Mouse (Mus musculus) heart, embryonic 16.5 days (tissue): ENCODE measurements at regions not wholly inside any gene's neighbourhood (a gene's known extent, or its start where the extent isn't known, plus 50 kb on each side); places are given as distances from the start of the nearest gene placed in this dataset.

ENCODE experiments used
- ATAC-seq: fragments of 200-750 bp; cut with Nextera tagmentation; replicated peaks from 2 replicates; pipeline ENCODE4 v1.8.0; 2017; ENCODE audit warnings: moderate number of reproducible peaks; ENCODE audit not compliant: insufficient read depth, low FRiP score; ENCODE audit errors: extremely low read depth
- H3K27ac ChIP-seq: fragments of 300-500 bp; sonication (generic); 2 replicates; pipeline ENCODE4 v1.5.1; 2014; ENCODE audit warnings: mild to moderate bottlenecking, low read length, control low read depth, moderate library complexity
- H3K27me3 ChIP-seq: fragments of 300-500 bp; sonication (generic); 2 replicates; pipeline ENCODE4 v1.6.1; 2014; ENCODE audit warnings: low read length, mixed read lengths; ENCODE audit not compliant: control insufficient read depth, insufficient read depth
- H3K36me3 ChIP-seq: fragments of 300-500 bp; sonication (generic); 2 replicates; pipeline ENCODE4 v1.6.1; 2014; ENCODE audit not compliant: control insufficient read depth, insufficient read depth
- H3K4me1 ChIP-seq: fragments of 300-500 bp; sonication (generic); 2 replicates; pipeline ENCODE4 v1.6.1; 2014; ENCODE audit warnings: low read length, mixed read lengths; ENCODE audit not compliant: control insufficient read depth, insufficient read depth
- H3K4me2 ChIP-seq: fragments of 300-500 bp; sonication (generic); 2 replicates; pipeline ENCODE4 v1.6.1; 2014; ENCODE audit warnings: low read depth, mild to moderate bottlenecking, control low read depth, low read length
- H3K4me3 ChIP-seq: fragments of 300-500 bp; sonication (generic); 2 replicates; pipeline ENCODE4 v1.5.1; 2014; ENCODE audit warnings: mild to moderate bottlenecking, control low read depth, low read length
- H3K9ac ChIP-seq: fragments of 300-500 bp; sonication (generic); 2 replicates; pipeline ENCODE4 v1.6.1; 2014; ENCODE audit warnings: low read length, control low read depth
- H3K9me3 ChIP-seq: fragments of 300-500 bp; sonication (generic); replicated peaks from 2 replicates; pipeline ENCODE4 v1.6.1; 2016; ENCODE audit warnings: low read length; ENCODE audit not compliant: control insufficient read depth
- WGBS: fragments of 180-500 bp; shearing (Covaris S2); extraction: QIAGEN DNeasy Blood & Tissue Kit; methylation state at CpG from one replicate; pipeline ENCODE4 v1.1.7; 2014; 5-methylcytosine and 5-hydroxymethylcytosine counted together

GRCm38 (mm10) chr13:112018497-112019281 lies 209.9 kb upstream of the Map3k1 start:
- ATAC-seq = no peak
- no peaks in the 10 kb centered on the region for H3K4me1 ChIP-seq
- WGBS = 80% methylated on average over 7 of the region's 7 CpGs
- H3K27ac ChIP-seq = no peak overlapping the region
- H3K9ac ChIP-seq = no peak overlapping the region
- H3K27me3 ChIP-seq = no peaks in the 10 kb centered on the region
- no peak overlapping the region for H3K4me3 ChIP-seq
- H3K4me2 ChIP-seq = no peak overlapping the region
- no peaks in the 10 kb centered on the region for H3K36me3 ChIP-seq
- H3K9me3 ChIP-seq = no peaks in the 10 kb centered on the region

- Histone ChIP-seq H3K27me3 (no peaks in the 10 kb centered on the region), H3K36me3 (no peaks in the 10 kb centered on the region), H3K4me2 (no peak overlapping the region), H3K9ac (no peak overlapping the region), H3K27ac (no peak overlapping the region), H3K4me1 (no peaks in the 10 kb centered on the region), H3K9me3 (no peaks in the 10 kb centered on the region), H3K4me3 (no peak overlapping the region)
- WGBS = 90% methylated on average over 5 of the region's 5 CpGs
- ATAC-seq = no peak
Measured at GRCm38 (mm10) chr13:112019575-112019974, 210.8 kb upstream of the Map3k1 start.

GRCm38 (mm10) chr13:112023171-112023570 lies 214.4 kb upstream of the Map3k1 start:
- Histone ChIP-seq H3K9ac (no peak overlapping the region), H3K9me3 (no peaks in the 10 kb centered on the region), H3K36me3 (no peaks in the 10 kb centered on the region), H3K4me1 (no peaks in the 10 kb centered on the region), H3K27ac (no peak overlapping the region), H3K4me2 (no peak overlapping the region), H3K27me3 (no peaks in the 10 kb centered on the region), H3K4me3 (no peak overlapping the region)
- ATAC-seq = no peak
- 37% methylated on average over 4 of the region's 4 CpGs for WGBS

GRCm38 (mm10) chr13:112024667-112025585 lies 216.1 kb upstream of the Map3k1 start:
- Histone ChIP-seq H3K27ac (no peak overlapping the region), H3K9me3 (no peaks in the 10 kb centered on the region), H3K4me3 (no peak overlapping the region), H3K9ac (no peak overlapping the region), H3K4me1 (no peaks in the 10 kb centered on the region), H3K36me3 (no peaks in the 10 kb centered on the region), H3K4me2 (no peak overlapping the region), H3K27me3 (no peaks in the 10 kb centered on the region)
- no peak for ATAC-seq
- 80% methylated on average over 15 of the region's 15 CpGs for WGBS

- H3K36me3 ChIP-seq = no peaks in the 10 kb centered on the region
- H3K27ac ChIP-seq = no peak overlapping the region
- no peaks in the 10 kb centered on the region for H3K4me1 ChIP-seq
- no peaks in the 10 kb centered on the region for H3K9me3 ChIP-seq
- no peak for ATAC-seq
- no peak overlapping the region for H3K4me2 ChIP-seq
- no peaks in the 10 kb centered on the region for H3K27me3 ChIP-seq
- no peak overlapping the region for H3K4me3 ChIP-seq
- H3K9ac ChIP-seq = no peak overlapping the region
- 66% methylated on average over 5 of the region's 5 CpGs for WGBS
Measured at GRCm38 (mm10) chr13:112025586-112025950, 216.8 kb upstream of the Map3k1 start.

GRCm38 (mm10) chr13:112027736-112028135 lies 218.9 kb upstream of the Map3k1 start:
- H3K27me3 ChIP-seq = no peaks in the 10 kb centered on the region
- H3K36me3 ChIP-seq = no peaks in the 10 kb centered on the region
- H3K4me2 ChIP-seq = no peak overlapping the region
- H3K9me3 ChIP-seq = no peaks in the 10 kb centered on the region
- ATAC-seq = no peak
- no peak overlapping the region for H3K4me3 ChIP-seq
- no peak overlapping the region for H3K27ac ChIP-seq
- WGBS = 86% methylated on average over 5 of the region's 5 CpGs
- H3K4me1 ChIP-seq = no peaks in the 10 kb centered on the region
- H3K9ac ChIP-seq = no peak overlapping the region

GRCm38 (mm10) chr13:112031061-112031460 lies 222.3 kb upstream of the Map3k1 start:
- Histone ChIP-seq H3K4me2 (no peak overlapping the region), H3K27ac (no peak overlapping the region), H3K9ac (no peak overlapping the region), H3K36me3 (no peaks in the 10 kb centered on the region), H3K4me1 (no peaks in the 10 kb centered on the region), H3K27me3 (no peaks in the 10 kb centered on the region), H3K9me3 (no peaks in the 10 kb centered on the region), H3K4me3 (no peak overlapping the region)
- 79% methylated on average over 11 of the region's 11 CpGs for WGBS
- no peak for ATAC-seq

- 87% methylated on average over 24 of the region's 24 CpGs for WGBS
- no peak overlapping the region for H3K27ac ChIP-seq
- no peaks in the 10 kb centered on the region for H3K27me3 ChIP-seq
- no peaks in the 10 kb centered on the region for H3K4me1 ChIP-seq
- no peak overlapping the region for H3K9ac ChIP-seq
- no peak overlapping the region for H3K4me3 ChIP-seq
- no peak for ATAC-seq
- no peaks in the 10 kb centered on the region for H3K9me3 ChIP-seq
- no peaks in the 10 kb centered on the region for H3K36me3 ChIP-seq
- H3K4me2 ChIP-seq = no peak overlapping the region
Measured at GRCm38 (mm10) chr13:112031631-112032320, 223.0 kb upstream of the Map3k1 start.
